Mouse (Mus musculus) C2C12 (cell line): Measurements from ENCODE around the gene Olfr485.
"Not testable (repeated sequence)": the region's sequence is repeated elsewhere in the genome, so short reads cannot be mapped to it uniquely, and the experiment has no call there.

Source experiments
- CTCF ChIP-seq: IDR thresholded peaks from one replicate; pipeline ENCODE4 v1.5.1; 2011; ENCODE audit not compliant: control insufficient read depth, insufficient read depth, insufficient read length
- MAX ChIP-seq: IDR thresholded peaks from one replicate; pipeline ENCODE4 v1.6.1; 2011; ENCODE audit warnings: mild to moderate bottlenecking, control low read depth
- MYOD1 ChIP-seq: IDR thresholded peaks from one replicate; pipeline ENCODE4 v1.6.1; 2011; ENCODE audit warnings: low read depth; ENCODE audit not compliant: control insufficient read depth, insufficient read length
- MYOG ChIP-seq: IDR thresholded peaks from one replicate; pipeline ENCODE4 v1.6.1; 2011; ENCODE audit not compliant: control insufficient read depth, insufficient read length; ENCODE audit errors: extremely low read depth

DNA sequence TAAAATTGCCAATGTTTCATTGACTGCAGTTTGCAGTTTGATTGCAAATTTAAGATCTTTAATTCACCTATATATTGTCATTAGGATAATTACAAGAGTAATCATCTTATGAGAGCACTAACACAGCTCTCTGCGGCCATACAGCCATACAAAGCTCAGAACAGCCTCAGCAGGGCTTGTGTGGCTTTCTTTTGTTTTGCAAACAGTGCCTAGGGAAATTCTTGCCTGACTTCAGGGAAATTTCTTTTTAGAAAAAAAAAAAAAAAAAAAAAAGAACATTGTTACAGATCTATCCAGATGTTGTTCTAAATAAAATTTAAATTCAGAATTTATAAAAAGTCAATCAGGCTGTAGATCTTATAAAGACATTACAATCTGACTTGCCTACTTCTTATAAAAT lies 33.0 kb upstream of the Olfr485 start:
- not testable (repeated sequence) for TF ChIP-seq CTCF, MYOD1, MYOG, MAX
